Mouse (Mus musculus) frontal cortex, adult 2 months (tissue): Measurements from ENCODE around the gene Ptov1. TPM values are rescaled to one million over a fixed set of nuclear protein-coding genes. Genes with fewer than 3 reads are reported as not detected.

ENCODE experiments used
- DNase-seq, 2 experiments: peaks; one replicate each; pipeline ENCODE4 v3.0.0; 2022; ENCODE audit warnings: low spot score in 1 of 2; ENCODE audit errors: extremely low spot score in 1 of 2
- polyA plus RNA-seq: library from polyadenylated mRNA; depleted of rRNA; stranded (reverse); fragments of >200 nt; gene quantifications from 2 replicates; pipeline ENCODE4 v1.2.3, GENCODE M21; 2012

Gene Ptov1
- polyA plus RNA-seq, 1 experiment, result 408 TPM

DNA sequence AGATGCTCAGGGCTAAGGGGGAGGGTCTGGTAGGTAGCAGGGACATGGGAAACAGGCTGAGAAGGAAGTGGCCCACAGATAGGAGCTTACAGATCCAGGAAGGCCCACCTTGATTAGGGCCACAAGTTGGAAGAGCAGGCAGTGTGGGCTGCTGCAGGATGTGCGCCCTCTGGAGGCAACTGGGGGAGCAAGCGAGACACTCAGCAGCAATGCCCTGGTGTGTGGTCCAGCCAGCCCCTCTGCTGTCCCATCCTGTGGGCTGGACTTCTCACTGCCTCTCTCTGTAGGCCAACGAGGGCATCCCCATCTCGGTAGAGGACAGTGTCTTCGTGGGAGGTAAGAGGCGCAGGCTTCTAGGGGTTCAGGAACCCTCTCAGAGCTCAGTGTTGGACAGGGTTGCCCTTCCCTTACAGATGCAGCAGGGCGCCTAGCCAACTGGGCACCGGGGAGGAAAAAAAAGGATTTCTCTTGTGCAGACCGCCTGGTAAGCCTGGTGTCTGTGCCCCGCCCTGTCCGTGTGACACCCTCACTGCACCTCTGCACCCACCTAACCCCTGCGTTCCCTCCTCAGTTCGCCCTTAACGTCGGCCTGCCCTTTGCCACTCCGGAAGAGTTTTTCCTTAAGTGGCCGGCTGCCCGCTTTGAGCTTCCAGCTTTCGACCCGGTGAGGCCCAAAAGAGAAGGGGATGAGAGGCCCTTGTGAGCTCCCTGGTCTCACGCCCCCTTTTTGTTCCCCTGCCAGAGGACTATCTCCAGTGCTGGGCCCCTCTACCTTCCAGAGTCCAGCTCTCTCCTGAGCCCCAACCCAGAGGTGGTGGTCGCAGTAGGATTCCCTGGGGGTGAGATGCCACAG is 8.8 kb downstream of the Ptov1 start:
- peak in 1 of 2 experiments; percentile 71 for DNase-seq

GRCm38 (mm10) chr7:44859896-44860295 is 9.7 kb downstream of the Ptov1 start:
- no peak for DNase-seq

- DNase-seq, result no peak
Observed at GRCm38 (mm10) chr7:44857905-44858304, 11.7 kb downstream of the Ptov1 start.

GRCm38 (mm10) chr7:44857042-44857552 is 12.5 kb downstream of the Ptov1 start, which contains the start of gene Pnkp:
Pnkp (plus strand) TSS chr7:44857139.
- DNase-seq, result peak; percentile 93 to 96

DNA sequence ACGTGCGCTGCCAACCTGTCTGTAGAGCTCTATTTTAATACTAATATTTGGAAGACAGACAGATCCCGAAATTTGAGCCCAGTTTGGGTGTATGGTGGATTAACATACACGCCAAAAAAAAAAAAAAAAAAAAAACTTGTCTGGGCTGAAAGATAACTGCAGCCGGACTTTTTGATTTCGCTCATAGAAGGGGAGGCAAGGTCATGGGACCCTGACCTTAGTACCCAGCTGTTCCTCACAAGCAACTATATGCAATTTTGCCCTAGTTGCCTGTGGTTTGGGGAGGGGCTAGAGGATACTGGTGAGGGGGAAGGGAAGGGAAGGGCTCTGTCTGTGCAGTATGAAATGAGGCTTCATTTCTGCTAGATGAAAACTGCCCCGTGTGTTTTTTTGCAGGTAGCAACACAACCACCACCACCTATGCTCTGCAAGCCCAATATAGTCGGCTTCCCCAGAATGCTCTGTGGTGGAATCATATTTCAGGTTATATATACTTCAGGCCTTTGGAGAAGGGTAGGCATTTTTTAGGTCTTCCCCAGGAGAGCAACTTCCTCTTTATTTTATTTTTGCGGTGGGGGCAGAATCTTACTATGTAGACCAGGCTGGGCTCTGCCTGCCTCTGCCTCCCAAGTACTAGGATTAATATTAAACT is 13.2 kb downstream of the Ptov1 start:
- DNase-seq, result no peak

DNA sequence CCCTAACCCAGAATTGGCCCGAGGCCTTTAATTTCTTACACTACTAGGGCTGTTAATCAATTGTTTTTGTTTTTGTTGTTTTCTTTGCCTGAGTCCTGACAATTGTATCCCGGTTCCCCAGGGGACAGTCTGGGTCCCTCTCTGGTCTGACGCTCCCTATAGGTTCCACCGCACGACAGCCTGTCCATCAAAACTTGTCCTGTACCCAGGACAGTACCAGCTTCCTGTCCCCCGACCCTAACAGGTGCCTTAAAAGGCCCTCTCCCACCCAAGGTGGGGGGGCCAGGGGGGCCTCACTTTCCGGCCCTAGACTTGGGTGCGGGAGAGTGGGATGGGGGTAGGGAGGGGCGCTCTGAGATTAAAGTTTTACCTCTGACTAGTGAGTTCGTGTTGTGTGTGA is 14.6 kb downstream of the Ptov1 start:
- no peak for DNase-seq

- DNase-seq, result peak in 1 of 2 experiments; percentile 71
Observed at GRCm38 (mm10) chr7:44854356-44855031, 15.1 kb downstream of the Ptov1 start.

DNA sequence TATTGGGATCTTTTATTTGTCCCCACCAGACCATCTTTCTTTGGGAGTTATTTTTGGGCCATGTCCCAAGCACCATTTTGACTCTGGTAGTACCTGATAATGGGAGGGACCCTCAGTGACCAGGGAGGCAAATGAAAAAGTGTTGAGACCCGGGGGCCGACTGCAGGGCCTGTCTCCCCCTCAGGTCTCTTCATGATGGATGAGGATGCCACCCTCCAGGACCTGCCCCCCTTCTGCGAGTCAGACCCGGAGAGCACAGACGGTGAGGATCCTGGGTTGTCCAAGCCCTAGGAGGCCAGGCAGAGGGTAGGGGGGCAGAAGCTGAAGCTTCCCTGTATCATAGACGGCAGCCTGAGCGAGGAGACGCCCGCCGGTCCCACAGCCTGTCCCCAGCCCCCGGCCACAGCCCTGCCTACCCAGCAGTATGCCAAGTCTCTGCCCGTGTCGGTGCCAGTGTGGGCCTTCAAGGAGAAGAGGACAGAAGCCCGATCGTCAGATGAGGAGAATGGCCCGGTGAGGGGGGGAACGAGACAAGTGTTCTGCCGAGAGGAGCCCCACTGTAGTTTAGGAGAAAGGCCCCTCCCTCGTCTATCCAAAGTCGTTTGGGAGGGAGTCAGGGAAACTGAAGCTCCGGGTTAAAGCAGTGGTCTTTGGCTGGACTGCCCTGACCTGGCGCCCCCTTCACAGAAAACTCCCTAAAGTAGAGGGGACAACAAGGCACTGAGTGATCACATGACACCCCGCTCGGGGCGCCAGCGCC is 15.8 kb downstream of the Ptov1 start:
- DNase-seq, result no peak

DNA sequence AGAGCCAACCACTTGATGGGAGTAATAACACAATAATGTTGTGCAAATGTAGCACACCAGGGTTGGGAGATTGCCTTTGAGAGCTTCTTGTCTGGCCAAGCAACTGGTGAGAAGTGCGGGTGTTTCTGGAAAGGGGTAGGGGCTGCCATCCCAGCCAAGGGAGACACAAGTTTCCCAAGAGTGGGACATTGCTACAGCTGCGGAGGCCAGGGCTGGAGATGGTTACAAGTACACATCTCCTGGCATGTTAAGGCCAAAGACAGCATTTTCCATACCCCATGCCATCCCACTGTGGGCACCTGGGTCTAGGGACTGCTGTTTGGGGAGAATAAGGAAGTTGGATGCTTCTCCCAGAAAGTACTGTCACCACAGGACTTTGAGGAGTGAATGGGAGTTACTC is 16.5 kb downstream of the Ptov1 start:
- DNase-seq, result no peak

GRCm38 (mm10) chr7:44852259-44853027 is 17.1 kb downstream of the Ptov1 start:
- no peak for DNase-seq

- DNase-seq, result no peak
Observed at GRCm38 (mm10) chr7:44851625-44852234, 17.9 kb downstream of the Ptov1 start.

- DNase-seq, result no peak
Observed at GRCm38 (mm10) chr7:44850789-44851624, 18.6 kb downstream of the Ptov1 start.

- peak in 1 of 2 experiments; percentile 76 for DNase-seq
Observed at GRCm38 (mm10) chr7:44850146-44850545, 19.4 kb downstream of the Ptov1 start.

DNA sequence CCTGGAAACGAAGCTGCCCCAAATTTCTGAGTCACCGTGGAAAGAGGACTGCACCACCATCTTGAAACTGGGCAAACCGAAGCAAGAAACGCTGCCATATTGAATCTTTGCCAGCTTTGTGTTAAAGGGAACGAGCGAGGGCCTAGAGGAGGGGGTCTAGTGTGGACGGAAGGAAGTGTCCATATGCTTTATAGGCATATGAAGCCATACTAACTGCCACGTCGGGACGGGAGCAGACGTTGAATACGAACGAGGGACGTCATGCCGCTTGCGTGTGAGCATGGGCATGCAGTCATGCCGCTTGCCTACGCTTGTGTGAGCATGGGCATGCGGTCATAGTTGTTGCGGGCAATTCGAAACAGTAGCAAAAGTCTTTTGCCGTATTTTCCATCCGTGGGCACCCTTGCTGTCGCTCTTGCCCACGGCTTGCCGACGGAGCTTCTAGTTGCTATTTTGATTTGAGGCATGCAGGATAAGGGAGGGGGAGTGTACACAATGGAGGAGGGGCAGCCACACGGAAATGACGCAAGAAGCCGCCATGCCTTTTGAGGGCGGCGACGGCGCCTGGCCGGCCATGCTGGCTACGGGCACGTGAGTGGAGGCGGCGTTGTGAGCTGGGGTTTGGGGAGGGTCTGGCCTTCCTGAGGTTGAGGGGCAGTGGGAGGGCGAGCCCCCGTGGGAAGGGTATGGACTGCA is 20.0 kb downstream of the Ptov1 start:
- peak; percentile 92 for DNase-seq

DNA sequence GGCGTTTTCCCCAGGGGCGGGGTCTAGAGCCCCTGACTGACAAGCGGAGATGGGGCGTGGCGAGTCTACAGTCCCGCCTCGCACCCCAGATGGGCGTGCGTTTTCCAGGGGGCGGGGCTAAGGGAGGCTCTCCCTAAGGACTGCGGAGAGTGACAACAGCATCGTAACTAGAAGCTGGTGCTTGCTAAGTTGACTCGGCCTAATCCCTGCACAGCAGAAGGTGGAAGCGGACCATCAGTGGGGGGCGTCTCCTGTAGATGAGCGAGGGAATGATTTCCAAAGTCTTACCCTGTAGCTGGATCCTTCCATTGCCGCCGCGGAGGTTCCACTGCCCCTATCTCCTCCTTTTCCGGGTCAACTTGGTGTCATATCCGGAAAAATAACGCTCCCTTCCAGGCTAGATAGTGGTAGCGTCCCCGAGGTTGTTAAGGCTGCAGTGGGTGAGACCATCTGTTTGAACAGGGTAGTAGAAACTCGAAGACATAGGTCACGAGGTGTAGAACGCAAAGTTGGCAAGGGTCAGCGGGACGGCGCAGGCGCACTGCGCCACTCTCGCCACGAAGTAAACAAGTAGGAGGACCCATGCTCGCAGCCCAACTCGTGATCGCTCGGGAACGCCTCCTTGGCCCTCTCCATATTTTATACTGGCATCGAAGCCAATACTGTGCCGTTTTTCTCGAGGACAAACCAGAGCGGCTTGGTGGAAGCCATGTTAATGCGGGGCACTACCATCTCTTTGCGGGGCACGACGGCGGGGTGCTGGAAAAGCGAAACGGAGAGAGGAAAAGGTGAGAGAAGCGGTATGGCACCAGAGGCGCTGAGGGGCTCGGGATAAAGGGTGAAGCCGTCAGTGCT is 20.8 kb downstream of the Ptov1 start, which contains the start of the genes Akt1s1 and Tbc1d17:
Gene Akt1s1, plus strand, starts transcription at position 431 of the 855 bp plus-strand sequence.
Gene Tbc1d17, minus strand, starts transcription at position 519 of the 855 bp plus-strand sequence.
- peak; percentile 100 for DNase-seq

DNA sequence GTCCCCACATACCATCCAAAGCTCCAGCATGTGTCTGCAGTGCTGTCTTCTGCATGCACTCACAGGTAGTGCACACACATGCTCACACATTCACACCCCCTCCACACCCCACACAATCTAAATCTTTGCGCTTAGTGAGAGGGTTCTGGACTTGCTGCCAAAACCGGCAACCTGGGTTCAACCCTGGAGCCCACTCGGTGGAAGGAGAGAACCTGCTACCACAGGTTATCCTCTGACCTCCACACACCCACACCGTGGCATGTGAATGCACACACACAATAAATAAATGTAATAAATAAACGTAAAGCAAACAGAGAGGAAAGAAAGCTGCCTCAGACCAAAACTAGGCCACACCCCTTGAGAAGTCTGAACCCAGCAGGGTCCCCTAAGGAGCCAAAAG is 21.8 kb downstream of the Ptov1 start:
- no peak for DNase-seq

DNA sequence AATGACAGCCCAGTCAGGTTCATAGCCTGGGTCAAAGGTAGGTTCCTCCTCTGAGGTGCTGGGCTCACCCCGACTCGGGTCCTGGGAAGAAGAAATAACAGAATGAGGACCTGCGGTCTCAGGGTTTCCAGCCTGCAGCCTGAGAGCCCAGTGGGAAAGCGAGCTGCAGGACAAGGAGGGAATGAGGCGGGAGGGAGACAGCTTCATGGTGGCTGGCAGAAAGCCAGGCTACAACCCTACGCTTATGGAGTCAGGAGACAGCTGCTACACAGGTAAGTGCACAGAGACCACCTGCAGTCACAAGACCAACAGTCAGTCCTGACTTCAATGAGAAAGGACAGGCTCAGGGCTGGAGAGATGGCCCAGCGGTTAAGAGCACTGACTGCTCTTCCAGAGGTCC is 22.8 kb downstream of the Ptov1 start:
- no peak for DNase-seq
